Mouse (Mus musculus): ENCODE results near the gene Gda.

DNA sequence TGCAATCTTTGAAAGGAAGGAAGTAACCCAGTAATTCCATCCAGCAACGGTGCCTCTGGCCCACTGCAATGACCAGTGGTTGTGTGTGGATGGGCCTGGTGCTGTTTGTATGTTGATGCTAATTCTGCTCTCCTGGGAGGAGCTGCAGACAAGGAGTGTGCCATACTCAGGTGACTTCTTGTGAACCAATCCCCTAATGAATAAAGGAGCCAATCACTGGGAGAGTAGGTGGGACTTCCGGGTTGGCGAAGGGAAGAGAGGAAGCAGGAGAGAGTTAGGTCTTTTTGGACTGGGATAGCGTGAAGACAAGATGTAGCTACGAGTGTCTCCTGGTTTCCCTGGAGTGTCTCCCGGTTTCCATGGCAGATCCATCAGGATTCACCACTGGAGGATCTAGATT is 126.6 kb downstream of the Gda start:
- TF ChIP-seq ZNF384 (IDR thresholded peaks at IDR 0.05; ENCODE audit: low read depth, low read length) = no peak
- no peak for TF ChIP-seq HCFC1 (IDR thresholded peaks at IDR 0.05; ENCODE audit: borderline replicate concordance, insufficient read depth, low read length)
- TF ChIP-seq ZC3H11A (IDR thresholded peaks at IDR 0.05; ENCODE audit: borderline replicate concordance, low read depth, low read length) = no peak
- no peak for TF ChIP-seq MAFK (IDR thresholded peaks at IDR 0.05; ENCODE audit: insufficient read depth, low read depth, low read length)
- no peak for TF ChIP-seq CHD2 (IDR thresholded peaks at IDR 0.05; ENCODE audit: low read depth, low read length)

Data from ES-E14 (cell line).